Mouse (Mus musculus) cerebellum, postnatal 36 days (tissue): ENCODE measurements at regions not wholly inside any gene's neighbourhood (a gene's known extent, or its start where the extent isn't known, plus 50 kb on each side); places are given as distances from the start of the nearest gene placed in this dataset.

Experiments used
- DNase-seq, 2 experiments: peaks; one replicate each; pipeline ENCODE4 v3.0.0; 2021 to 2022; ENCODE audit warnings: mixed read lengths in 2 of 2

- no peak for DNase-seq
Observed at GRCm38 (mm10) chr10:39316533-39316932, 52.1 kb upstream of the Fyn start.

GRCm38 (mm10) chr10:39315434-39316174 is 53.1 kb upstream of the Fyn start:
- DNase-seq: no peak

- DNase-seq: no peak
Observed at GRCm38 (mm10) chr10:39311501-39311900, 57.2 kb upstream of the Fyn start.

DNA sequence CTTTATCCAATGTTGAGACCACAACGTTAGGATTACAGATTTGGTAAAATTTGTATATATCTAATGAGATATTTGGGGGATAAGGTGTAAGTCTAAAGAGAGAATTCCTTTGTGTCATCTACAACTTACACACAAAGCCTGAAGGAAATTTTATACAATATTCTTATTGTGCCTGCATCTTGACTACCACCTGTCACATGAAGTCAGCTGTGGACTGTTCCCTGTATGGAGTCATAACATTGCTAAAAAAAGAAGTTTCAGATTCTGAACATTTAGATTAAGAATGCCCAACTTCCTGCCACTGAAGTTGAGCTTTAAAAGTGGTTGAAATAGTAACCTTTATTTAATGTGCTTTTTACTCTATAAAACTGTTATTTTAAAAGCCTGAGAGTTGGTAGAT is 60.1 kb upstream of the Fyn start:
- DNase-seq: no peak

- DNase-seq: no peak
Observed at GRCm38 (mm10) chr10:39292703-39293496, 75.8 kb upstream of the Fyn start.

DNA sequence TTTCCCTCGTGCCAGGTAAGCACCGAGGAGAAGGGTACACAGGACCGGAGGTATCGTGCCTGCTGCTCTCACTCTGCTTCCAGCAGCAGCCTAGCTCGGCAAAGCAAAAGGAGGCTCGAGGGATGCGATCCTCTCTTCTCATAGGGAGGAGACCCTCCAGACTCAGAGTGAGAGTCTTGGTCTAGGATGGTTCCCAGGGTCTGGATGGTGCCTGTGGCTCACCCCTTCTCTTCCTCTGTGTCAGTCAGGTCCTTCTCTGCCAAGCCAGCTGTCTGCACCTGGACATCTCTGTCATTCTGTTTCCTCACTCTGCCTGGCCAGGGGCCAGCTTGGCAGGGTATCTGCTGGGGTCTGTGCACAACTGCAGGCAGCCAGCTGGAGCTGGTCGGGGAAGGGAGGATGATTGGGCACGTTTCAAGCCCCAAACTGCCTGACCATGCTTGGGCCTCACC is 76.9 kb upstream of the Fyn start:
- peak in 1 of 2 experiments; percentile 5 for DNase-seq

- DNase-seq: peak; percentile 39 to 43
Observed at GRCm38 (mm10) chr10:39291134-39291746, 77.4 kb upstream of the Fyn start.

DNA sequence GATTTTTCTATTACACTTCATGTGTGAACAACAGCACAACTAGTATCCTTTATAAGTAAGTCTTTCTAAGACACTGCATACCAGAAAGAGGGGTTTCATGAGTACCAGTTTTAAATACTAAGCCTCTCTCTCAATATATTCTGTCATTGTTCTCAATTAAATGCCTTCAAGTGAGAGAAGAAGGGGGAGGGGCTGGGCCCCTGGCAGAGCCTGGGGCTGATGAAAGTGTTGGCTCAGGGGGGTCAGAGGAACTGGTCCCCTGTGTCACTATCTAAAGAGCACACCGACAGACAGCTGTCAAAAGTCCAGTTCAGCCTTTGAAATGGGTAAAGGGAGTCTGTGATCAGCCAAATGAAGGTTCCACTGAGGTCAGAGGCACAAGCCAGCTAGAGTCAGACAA is 78.4 kb upstream of the Fyn start:
- no peak for DNase-seq

DNA sequence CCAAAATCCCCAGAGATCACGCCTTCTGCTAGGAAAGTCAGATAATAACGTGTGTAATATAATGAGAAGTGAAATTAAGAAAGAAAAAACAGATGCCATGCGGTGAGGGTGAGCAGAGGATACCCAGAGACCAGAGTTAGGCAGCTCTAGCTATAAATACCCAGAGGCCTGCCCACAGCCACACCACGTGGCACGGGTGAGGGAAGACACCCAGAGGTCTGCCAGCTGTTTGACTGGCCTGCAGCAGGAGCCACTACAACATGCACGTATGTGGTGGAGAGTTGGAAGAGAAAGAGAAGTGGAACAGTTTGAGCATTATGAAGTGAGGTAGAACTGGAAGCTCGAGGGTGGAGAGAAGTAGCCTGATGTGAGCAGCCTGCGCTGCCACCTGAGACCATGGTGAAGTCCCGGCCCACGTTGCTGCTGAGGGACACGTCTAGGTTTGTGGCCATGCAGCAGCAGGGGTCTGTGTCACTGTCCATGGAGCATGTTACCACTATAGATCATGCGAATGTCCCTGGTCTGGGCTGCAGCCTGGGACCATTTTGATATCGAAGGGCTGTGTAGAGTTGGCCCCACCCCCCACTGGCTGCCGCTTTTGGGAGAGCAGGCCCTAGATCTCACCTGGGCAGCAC is 88.2 kb upstream of the Fyn start:
- no peak for DNase-seq

DNA sequence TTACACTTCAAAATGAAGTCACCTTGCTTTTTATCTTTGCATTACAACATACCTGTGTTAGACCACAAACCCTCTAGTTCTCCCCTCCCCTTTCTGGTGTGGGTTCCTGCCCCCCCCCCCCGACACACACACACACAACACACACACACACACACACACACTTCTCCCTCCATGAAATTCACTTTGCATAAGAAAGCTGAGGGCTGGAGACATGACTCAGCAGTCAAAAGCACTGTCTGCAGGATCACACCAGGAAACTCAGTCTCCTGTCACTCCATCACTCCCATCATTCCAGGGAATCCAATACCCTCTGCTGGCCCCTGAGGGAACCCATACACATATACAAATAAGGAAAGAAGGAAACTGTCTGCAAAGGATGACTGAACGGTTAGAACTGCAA is 94.5 kb upstream of the Fyn start:
- no peak for DNase-seq

DNA sequence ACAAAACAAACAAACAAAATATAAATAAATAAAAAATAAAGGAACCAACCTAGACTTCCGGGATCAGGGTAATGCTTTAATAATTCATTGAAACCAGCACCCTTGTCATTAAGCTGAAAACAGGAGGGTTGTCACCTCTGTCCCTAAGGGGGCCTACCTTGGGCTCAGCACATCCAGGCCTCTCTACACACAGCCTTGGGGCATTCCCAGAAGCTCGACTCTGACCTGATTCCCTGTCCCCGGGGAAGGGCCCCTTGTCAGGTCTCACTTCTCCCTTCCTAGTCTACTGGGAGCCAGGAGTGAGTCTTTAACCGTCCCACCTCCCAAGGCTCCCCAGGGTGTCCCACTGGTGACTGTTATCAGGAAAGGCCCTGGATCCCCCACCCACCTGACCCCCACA is 95.2 kb upstream of the Fyn start:
- DNase-seq: no peak

DNA sequence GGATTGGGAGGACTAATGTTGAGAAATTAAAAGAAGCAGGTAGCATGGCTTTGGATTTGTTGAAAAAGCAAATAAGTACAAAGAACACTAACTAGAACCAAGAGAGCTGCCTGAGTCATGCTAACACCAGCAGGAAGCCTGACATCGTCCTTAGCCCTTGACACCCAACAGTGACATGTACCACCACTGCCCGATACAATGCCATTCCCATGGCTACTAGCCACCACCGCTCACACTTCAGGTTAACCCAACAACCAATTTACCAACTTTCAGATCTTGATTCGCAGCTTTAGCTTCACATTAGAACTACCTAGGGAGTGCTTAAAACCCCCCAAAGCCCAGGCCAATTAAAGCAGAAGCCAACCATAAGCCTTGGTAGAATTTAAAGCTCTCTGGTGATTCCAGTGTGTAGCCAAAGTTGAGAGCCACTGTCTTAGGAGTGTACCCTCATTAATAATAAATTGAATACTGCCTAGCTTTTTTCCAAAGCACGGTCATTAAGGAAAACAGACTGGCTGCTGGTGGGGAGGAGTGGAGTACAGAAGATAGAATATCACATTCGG is 96.2 kb upstream of the Fyn start:
- no peak for DNase-seq

DNA sequence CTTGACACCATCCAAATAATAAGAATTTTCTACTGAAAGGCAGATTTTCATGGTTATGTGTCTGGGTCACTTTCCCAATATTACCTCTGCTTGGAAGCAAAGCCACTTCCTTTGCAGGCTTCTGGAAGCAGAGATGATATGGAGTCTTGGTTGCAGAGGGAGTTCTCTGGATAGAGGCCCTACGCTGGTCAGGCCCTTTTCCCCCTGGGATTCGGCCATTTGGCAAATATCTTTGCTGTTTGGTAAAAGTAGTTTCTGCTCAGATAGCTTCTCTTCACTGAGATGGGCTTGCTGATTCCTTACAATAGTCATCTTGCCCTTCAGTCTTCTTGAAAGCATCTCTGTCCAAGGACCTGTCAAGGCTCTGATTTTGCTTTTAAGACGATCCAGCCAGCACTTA is 98.2 kb upstream of the Fyn start:
- DNase-seq: no peak

DNA sequence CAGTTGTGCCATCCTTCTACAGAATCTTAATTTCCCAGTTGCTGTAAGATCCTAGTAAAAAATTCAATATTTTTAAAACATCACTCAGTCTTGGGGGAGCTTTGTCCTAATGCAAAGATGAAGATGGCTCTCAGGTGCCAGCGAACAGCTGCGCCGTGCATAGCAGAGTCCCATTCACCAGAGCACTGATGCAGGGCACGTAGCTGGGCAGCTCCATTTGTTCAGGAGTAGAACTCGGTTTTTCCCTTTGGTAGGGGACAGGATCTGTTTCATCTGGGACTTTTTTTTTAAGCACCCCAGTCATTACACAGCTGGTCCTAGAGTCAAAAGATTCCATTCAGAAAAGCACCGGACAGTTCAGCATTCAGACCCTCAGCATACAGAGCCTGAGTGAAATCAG is 101.4 kb upstream of the Fyn start:
- no peak for DNase-seq

DNA sequence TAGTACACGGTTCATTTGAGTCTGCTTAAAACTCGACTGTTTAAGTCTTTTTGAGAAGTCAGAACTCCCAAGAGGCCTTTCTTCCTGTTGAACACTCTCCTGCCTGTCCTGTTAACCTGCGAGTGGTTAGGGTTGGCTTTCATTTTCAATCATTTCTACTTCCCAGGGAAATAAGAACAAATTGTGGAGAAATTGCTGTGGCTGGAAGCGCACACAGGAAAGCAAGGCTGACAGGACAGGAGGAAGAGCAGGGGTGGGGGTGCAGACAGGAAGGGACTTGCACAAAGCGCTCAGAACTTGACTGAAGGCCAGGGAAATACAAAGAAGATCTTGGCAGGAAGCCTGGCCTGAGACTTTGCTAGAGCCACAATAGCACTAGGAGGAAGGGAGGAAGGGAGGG is 102.2 kb upstream of the Fyn start:
- DNase-seq: peak; percentile 45 to 58

- no peak for DNase-seq
Observed at GRCm38 (mm10) chr10:39262466-39262865, 98.9 kb upstream of the Ccn6 start.

GRCm38 (mm10) chr10:39261174-39262145 is 97.9 kb upstream of the Ccn6 start:
- DNase-seq: no peak

DNA sequence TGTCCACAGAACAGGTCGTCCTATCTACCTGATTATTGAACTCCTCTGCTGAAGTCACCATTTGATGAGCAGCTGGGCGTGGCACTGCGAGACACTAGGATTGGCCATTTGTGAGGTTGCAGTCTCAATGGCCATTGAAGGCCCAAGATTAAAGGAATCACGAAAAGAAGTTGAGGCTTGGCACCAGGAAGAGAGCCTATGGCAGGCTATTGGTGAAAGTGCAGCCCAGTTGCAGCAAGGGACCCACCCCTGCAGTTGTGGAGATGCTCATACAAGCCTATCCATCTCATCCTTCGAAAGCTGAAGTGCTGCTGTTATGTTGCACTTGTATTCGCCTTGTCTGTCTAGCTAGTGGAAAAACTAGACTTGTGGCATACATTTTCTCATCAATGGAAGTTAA is 96.5 kb upstream of the Ccn6 start:
- no peak for DNase-seq

DNA sequence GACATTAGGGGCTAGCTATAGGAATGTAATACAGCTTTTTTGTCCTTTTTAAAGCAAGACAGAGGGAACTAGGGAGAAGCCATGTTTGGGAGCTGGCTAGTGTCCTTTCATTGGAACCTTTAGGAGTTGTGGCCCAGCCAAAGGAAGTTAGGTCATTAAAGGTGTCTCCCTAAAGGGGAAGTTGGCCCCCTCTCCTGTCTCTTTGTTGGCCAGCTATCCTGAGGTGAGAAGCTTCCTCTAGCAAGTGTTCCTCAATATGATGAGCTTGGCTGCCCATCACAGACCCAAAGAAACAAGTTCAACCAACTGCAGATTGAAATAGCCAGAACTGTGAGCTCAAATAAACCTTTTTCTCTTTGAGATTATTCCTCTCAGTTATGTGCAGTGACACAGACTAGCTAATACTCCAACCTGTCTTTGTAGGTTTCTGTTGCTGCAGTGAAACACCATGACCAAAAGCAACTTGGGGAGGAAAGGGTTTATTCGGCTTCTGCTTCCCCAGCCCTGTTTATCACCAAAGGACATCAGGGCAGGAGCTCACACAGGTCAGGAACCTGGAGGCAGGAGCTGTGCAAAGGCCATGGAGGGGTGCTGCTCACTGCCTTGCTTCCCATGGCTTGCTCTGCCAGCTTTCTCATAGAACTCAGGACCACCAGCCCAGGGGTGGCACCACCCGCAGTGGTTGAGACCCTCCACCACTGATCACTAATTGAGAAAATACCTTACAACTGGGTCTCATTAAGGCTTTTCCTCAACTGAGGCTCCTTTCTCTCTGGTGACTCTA is 94.0 kb upstream of the Ccn6 start:
- no peak for DNase-seq

DNA sequence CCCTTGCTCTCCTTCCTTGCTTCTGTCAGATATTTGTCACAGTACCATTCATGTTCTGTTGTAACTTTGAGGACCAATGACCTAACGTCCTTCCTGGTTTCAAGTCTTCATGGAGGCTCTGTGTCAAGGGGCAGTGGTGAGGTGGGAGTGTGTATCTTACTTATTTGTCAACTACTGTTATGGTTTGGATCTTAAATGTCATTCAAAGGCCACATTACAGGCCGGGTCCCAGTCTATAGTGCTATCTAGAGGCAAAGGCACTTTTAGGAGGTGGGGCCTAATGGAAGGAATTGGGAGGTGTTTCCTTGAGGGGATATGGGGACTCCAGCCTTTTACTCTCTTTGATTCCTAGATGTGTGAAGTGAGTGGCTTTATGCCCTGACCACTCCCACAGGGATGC is 91.0 kb upstream of the Ccn6 start:
- DNase-seq: no peak

DNA sequence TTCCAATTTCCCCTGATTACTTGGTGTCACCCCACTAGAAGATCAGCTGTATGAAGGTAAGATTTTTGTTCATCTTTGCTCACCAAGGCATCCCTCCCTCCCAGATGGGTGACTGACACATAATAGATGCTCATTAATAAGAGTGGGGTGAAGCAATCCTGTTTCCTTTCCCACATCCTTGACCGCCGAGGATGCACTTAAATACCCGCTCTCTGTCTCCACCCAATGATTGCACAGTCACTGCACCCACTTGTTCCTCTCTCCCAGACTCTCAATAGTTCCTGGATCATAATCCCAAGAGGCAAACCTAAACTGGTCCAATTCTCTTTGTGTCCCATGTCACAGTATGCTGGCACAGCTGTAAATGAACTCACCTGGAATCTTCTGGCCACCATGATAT is 86.4 kb upstream of the Ccn6 start:
- no peak for DNase-seq
